Mouse (Mus musculus) bone marrow, adult 2 months (tissue): ENCODE measurements around the gene Kirrel3. TPM values are rescaled to one million over a fixed set of nuclear protein-coding genes. Genes with fewer than 3 reads are reported as not detected.

Experiments
- H3K27ac ChIP-seq: fragments of 200-500 bp; 2 replicates; pipeline ENCODE4 v1.5.1; 2012; ENCODE audit warnings: low read depth, mild to moderate bottlenecking, control low read depth, inconsistent platforms, low read length; ENCODE audit not compliant: control insufficient read depth, poor library complexity, insufficient read depth
- H3K4me1 ChIP-seq: fragments of 200-500 bp; 2 replicates; pipeline ENCODE4 v1.6.1; 2011; ENCODE audit warnings: low read length; ENCODE audit not compliant: control insufficient read depth, insufficient read depth
- H3K4me3 ChIP-seq: fragments of 200-500 bp; replicated peaks from 2 replicates; pipeline ENCODE3; 2011; ENCODE audit warnings: mild to moderate bottlenecking, low read depth, low read length, control low read depth; ENCODE audit not compliant: control insufficient read depth
- CTCF ChIP-seq: fragments of 200-500 bp; IDR thresholded peaks from 2 replicates; pipeline ENCODE4 v1.5.1; 2011; ENCODE audit warnings: low read length, control low read depth; ENCODE audit not compliant: control insufficient read depth, insufficient read depth
- POLR2A ChIP-seq: fragments of 200-500 bp; IDR thresholded peaks from 2 replicates; pipeline ENCODE4 v1.6.1; 2011; ENCODE audit warnings: low read depth, mild to moderate bottlenecking, control low read depth, low read length, borderline replicate concordance; ENCODE audit not compliant: control insufficient read depth
- WGBS: fragments of 180-500 bp; shearing (Covaris S2); methylation state at CpG from one replicate; pipeline ENCODE4 v1.1.7; 2018; 5-methylcytosine and 5-hydroxymethylcytosine counted together
- polyA plus RNA-seq: library from polyadenylated mRNA; stranded (reverse); fragments of >200 nt; gene quantifications from 2 replicates; pipeline ENCODE4 v1.2.4, GENCODE M21; 2011; ENCODE audit warnings: low replicate concordance; ENCODE audit not compliant: missing spikeins, insufficient read depth, insufficient read length

The Kirrel3 gene
- polyA plus RNA-seq, 1 experiment = not detected

GRCm38 (mm10) chr9:34703547-34704300 lies 218.0 kb downstream of the Kirrel3 start:
- no peak overlapping the region for H3K4me3 ChIP-seq
- H3K4me1 ChIP-seq = no peaks in the 10 kb centered on the region
- TF ChIP-seq CTCF (no peak), POLR2A (no peak)
- H3K27ac ChIP-seq = no peak overlapping the region
- WGBS = 81% methylated on average over 12 of the region's 12 CpGs

GRCm38 (mm10) chr9:34704357-34704756 lies 218.7 kb downstream of the Kirrel3 start:
- TF ChIP-seq POLR2A (no peak), CTCF (no peak)
- H3K27ac ChIP-seq = no peak overlapping the region
- WGBS = 38% methylated on average over 2 of the region's 2 CpGs
- H3K4me1 ChIP-seq = no peaks in the 10 kb centered on the region
- no peak overlapping the region for H3K4me3 ChIP-seq

GRCm38 (mm10) chr9:34706350-34706873 lies 220.7 kb downstream of the Kirrel3 start:
- WGBS = 31% methylated on average over 4 of the region's 4 CpGs
- H3K4me1 ChIP-seq = no peaks in the 10 kb centered on the region
- no peak for TF ChIP-seq POLR2A
- no peak for TF ChIP-seq CTCF
- no peak overlapping the region for H3K4me3 ChIP-seq
- no peak overlapping the region for H3K27ac ChIP-seq

GRCm38 (mm10) chr9:34708691-34709090 lies 223.0 kb downstream of the Kirrel3 start:
- Histone ChIP-seq H3K4me3 (no peak overlapping the region), H3K4me1 (no peaks in the 10 kb centered on the region), H3K27ac (no peak overlapping the region)
- WGBS = 67% methylated on average over 6 of the region's 6 CpGs
- TF ChIP-seq POLR2A = no peak
- no peak for TF ChIP-seq CTCF

GRCm38 (mm10) chr9:34711996-34712395 lies 226.3 kb downstream of the Kirrel3 start:
- no peaks in the 10 kb centered on the region for H3K4me1 ChIP-seq
- 31% methylated on average over 1 of the region's 1 CpGs for WGBS
- no peak overlapping the region for H3K27ac ChIP-seq
- no peak overlapping the region for H3K4me3 ChIP-seq
- TF ChIP-seq CTCF = no peak

- H3K27ac ChIP-seq = no peak overlapping the region
- 75% methylated on average over 4 of the region's 4 CpGs for WGBS
- H3K4me1 ChIP-seq = no peaks in the 10 kb centered on the region
- no peak overlapping the region for H3K4me3 ChIP-seq
- TF ChIP-seq CTCF = no peak
- TF ChIP-seq POLR2A = no peak
These were observed 227.3 kb downstream of the Kirrel3 start for GRCm38 (mm10) chr9:34712996-34713395.

- Histone ChIP-seq H3K27ac (no peak overlapping the region), H3K4me3 (no peak overlapping the region), H3K4me1 (no peaks in the 10 kb centered on the region)
- no peak for TF ChIP-seq POLR2A
- WGBS = 83% methylated on average over 4 of the region's 4 CpGs
These were observed 227.8 kb downstream of the Kirrel3 start for GRCm38 (mm10) chr9:34713462-34713926.

GRCm38 (mm10) chr9:34714996-34715619 lies 229.4 kb downstream of the Kirrel3 start:
- Histone ChIP-seq H3K4me1 (no peaks in the 10 kb centered on the region), H3K27ac (no peak overlapping the region), H3K4me3 (no peak overlapping the region)
- no peak for TF ChIP-seq CTCF
- no peak for TF ChIP-seq POLR2A
- WGBS = 64% methylated on average over 3 of the region's 3 CpGs

GRCm38 (mm10) chr9:34716476-34716875 lies 230.8 kb downstream of the Kirrel3 start:
- Histone ChIP-seq H3K4me1 (no peaks in the 10 kb centered on the region), H3K27ac (no peak overlapping the region), H3K4me3 (no peak overlapping the region)
- TF ChIP-seq CTCF = no peak
- TF ChIP-seq POLR2A = no peak
- WGBS = 74% methylated on average over 2 of the region's 2 CpGs
